Mouse (Mus musculus): ENCODE data around the gene Mpp2. TPM values are rescaled to one million over a fixed set of nuclear protein-coding genes. Genes with fewer than 3 reads are reported as not detected.
A peak's percentile ranks its signal among the peaks of the same experiment; 100 is the strongest.

The Mpp2 gene
- polyA plus RNA-seq, 1 experiment from 2014 or later: 37.6 TPM

- no peak for ATAC-seq
- WGBS: 65% methylated on average over 5 of the region's 5 CpGs
- Histone ChIP-seq H3K36me3 (ENCODE audit: control insufficient read depth, insufficient read depth, low read length) (no peaks in the 10 kb centered on the region), H3K4me3 (ENCODE audit: low read length) (no peak overlapping the region), H3K4me1 (ENCODE audit: control insufficient read depth, insufficient read depth, low read depth, low read length) (peaks cover 6% of the 10 kb centered on the region), H3K9me3 (ENCODE audit: control insufficient read depth, low read length) (no peaks in the 10 kb centered on the region), H3K9ac (ENCODE audit: low read depth, low read length) (no peak overlapping the region), H3K27ac (ENCODE audit: low read depth, low read length) (no peak overlapping the region), H3K4me2 (ENCODE audit: low read length) (no peak overlapping the region), H3K27me3 (replicated peaks; ENCODE audit: control insufficient read depth, insufficient read depth, low read length) (no peaks in the 10 kb centered on the region)
Measured at GRCm38 (mm10) chr11:102035456-102035960, 52.8 kb downstream of the Mpp2 start.

GRCm38 (mm10) chr11:102034887-102035286 is 53.4 kb downstream of the Mpp2 start:
- Histone ChIP-seq H3K36me3 (ENCODE audit: control insufficient read depth, insufficient read depth, low read length) (no peaks in the 10 kb centered on the region), H3K27me3 (replicated peaks; ENCODE audit: control insufficient read depth, insufficient read depth, low read length) (no peaks in the 10 kb centered on the region), H3K4me3 (ENCODE audit: low read length) (no peak overlapping the region), H3K9ac (ENCODE audit: low read depth, low read length) (peak overlapping the region; percentile 27; the same call in 1 of the 2 replicates), H3K9me3 (ENCODE audit: control insufficient read depth, low read length) (no peaks in the 10 kb centered on the region), H3K4me2 (ENCODE audit: low read length) (no peak overlapping the region), H3K27ac (ENCODE audit: low read depth, low read length) (0 out of 2 replicates have a peak overlapping the region, but pooled peaks have one; percentile 17), H3K4me1 (ENCODE audit: control insufficient read depth, insufficient read depth, low read depth, low read length) (peaks cover 6% of the 10 kb centered on the region)
- WGBS: 48% methylated on average over 8 of the region's 8 CpGs
- peak; percentile 61; the same call in 1 of the 2 replicates for ATAC-seq

GRCm38 (mm10) chr11:102033055-102033591 is 55.2 kb downstream of the Mpp2 start:
- Histone ChIP-seq H3K9me3 (ENCODE audit: control insufficient read depth, low read length) (no peaks in the 10 kb centered on the region), H3K27me3 (replicated peaks; ENCODE audit: control insufficient read depth, insufficient read depth, low read length) (no peaks in the 10 kb centered on the region), H3K4me1 (ENCODE audit: control insufficient read depth, insufficient read depth, low read depth, low read length) (peaks cover 6% of the 10 kb centered on the region), H3K4me3 (ENCODE audit: low read length) (no peak overlapping the region), H3K27ac (ENCODE audit: low read depth, low read length) (no peak overlapping the region), H3K4me2 (ENCODE audit: low read length) (no peak overlapping the region), H3K9ac (ENCODE audit: low read depth, low read length) (no peak overlapping the region), H3K36me3 (ENCODE audit: control insufficient read depth, insufficient read depth, low read length) (no peaks in the 10 kb centered on the region)
- WGBS: 92% methylated on average over 12 of the region's 12 CpGs
- no peak for ATAC-seq

- Histone ChIP-seq H3K4me2 (ENCODE audit: low read length) (no peak overlapping the region), H3K27ac (ENCODE audit: low read depth, low read length) (no peak overlapping the region), H3K36me3 (ENCODE audit: control insufficient read depth, insufficient read depth, low read length) (no peaks in the 10 kb centered on the region), H3K4me3 (ENCODE audit: low read length) (no peak overlapping the region), H3K27me3 (replicated peaks; ENCODE audit: control insufficient read depth, insufficient read depth, low read length) (no peaks in the 10 kb centered on the region), H3K9me3 (ENCODE audit: control insufficient read depth, low read length) (no peaks in the 10 kb centered on the region), H3K4me1 (ENCODE audit: control insufficient read depth, insufficient read depth, low read depth, low read length) (peaks cover 13% of the 10 kb centered on the region), H3K9ac (ENCODE audit: low read depth, low read length) (no peak overlapping the region)
- ATAC-seq: no peak
- 63% methylated on average over 7 of the region's 7 CpGs for WGBS
Measured at GRCm38 (mm10) chr11:102031149-102031548, 57.2 kb downstream of the Mpp2 start.

GRCm38 (mm10) chr11:102029966-102030365 is 58.3 kb downstream of the Mpp2 start:
- ATAC-seq: no peak
- Histone ChIP-seq H3K9me3 (ENCODE audit: control insufficient read depth, low read length) (no peaks in the 10 kb centered on the region), H3K27me3 (replicated peaks; ENCODE audit: control insufficient read depth, insufficient read depth, low read length) (no peaks in the 10 kb centered on the region), H3K4me2 (ENCODE audit: low read length) (no peak overlapping the region), H3K4me3 (ENCODE audit: low read length) (no peak overlapping the region), H3K36me3 (ENCODE audit: control insufficient read depth, insufficient read depth, low read length) (no peaks in the 10 kb centered on the region), H3K27ac (ENCODE audit: low read depth, low read length) (no peak overlapping the region), H3K4me1 (ENCODE audit: control insufficient read depth, insufficient read depth, low read depth, low read length) (peaks cover 22% of the 10 kb centered on the region), H3K9ac (ENCODE audit: low read depth, low read length) (no peak overlapping the region)
- WGBS: 27% methylated on average over 7 of the region's 7 CpGs

- Histone ChIP-seq H3K9me3 (ENCODE audit: control insufficient read depth, low read length) (no peaks in the 10 kb centered on the region), H3K4me2 (ENCODE audit: low read length) (no peak overlapping the region), H3K36me3 (ENCODE audit: control insufficient read depth, insufficient read depth, low read length) (no peaks in the 10 kb centered on the region), H3K27me3 (replicated peaks; ENCODE audit: control insufficient read depth, insufficient read depth, low read length) (no peaks in the 10 kb centered on the region), H3K9ac (ENCODE audit: low read depth, low read length) (no peak overlapping the region), H3K4me3 (ENCODE audit: low read length) (no peak overlapping the region), H3K4me1 (ENCODE audit: control insufficient read depth, insufficient read depth, low read depth, low read length) (peaks cover 26% of the 10 kb centered on the region), H3K27ac (ENCODE audit: low read depth, low read length) (no peak overlapping the region)
- no peak for ATAC-seq
- WGBS: 79% methylated on average over 4 of the region's 4 CpGs
Measured at GRCm38 (mm10) chr11:102029304-102029703, 59.0 kb downstream of the Mpp2 start.

GRCm38 (mm10) chr11:102028087-102028816 is 60.1 kb downstream of the Mpp2 start, which contains the start of gene Mpp3:
TSS of gene Mpp3 (minus strand) at chr11:102028461.
- ATAC-seq: no peak
- Histone ChIP-seq H3K4me1 (ENCODE audit: control insufficient read depth, insufficient read depth, low read depth, low read length) (peaks cover 27% of the 10 kb centered on the region), H3K4me3 (ENCODE audit: low read length) (peak within 1 kb of the TSS; percentile 56), H3K9me3 (ENCODE audit: control insufficient read depth, low read length) (no peaks in the 10 kb centered on the region), H3K27me3 (replicated peaks; ENCODE audit: control insufficient read depth, insufficient read depth, low read length) (no peaks in the 10 kb centered on the region), H3K27ac (ENCODE audit: low read depth, low read length) (peak within 1 kb of the TSS; percentile 85), H3K4me2 (ENCODE audit: low read length) (peak within 1 kb of the TSS; percentile 76), H3K36me3 (ENCODE audit: control insufficient read depth, insufficient read depth, low read length) (no peaks in the 10 kb centered on the region), H3K9ac (ENCODE audit: low read depth, low read length) (peak within 1 kb of the TSS; percentile 72)
- WGBS: 55% methylated on average over 6 of the region's 6 CpGs

GRCm38 (mm10) chr11:102027361-102028017 is 60.8 kb downstream of the Mpp2 start:
- no peaks in the 10 kb centered on the region for H3K9me3 ChIP-seq (ENCODE audit: control insufficient read depth, low read length)
- H3K36me3 ChIP-seq (ENCODE audit: control insufficient read depth, insufficient read depth, low read length): no peaks in the 10 kb centered on the region
- peaks cover 27% of the 10 kb centered on the region for H3K4me1 ChIP-seq (ENCODE audit: control insufficient read depth, insufficient read depth, low read depth, low read length)
- peak overlapping the region; percentile 76 for H3K4me2 ChIP-seq (ENCODE audit: low read length)
- 2% methylated on average over 12 of the region's 12 CpGs for WGBS
- peak overlapping the region; percentile 72 for H3K9ac ChIP-seq (ENCODE audit: low read depth, low read length)
- peak overlapping the region; percentile 85 for H3K27ac ChIP-seq (ENCODE audit: low read depth, low read length)
- peak; percentile 41 for ATAC-seq
- H3K4me3 ChIP-seq (ENCODE audit: low read length): peak overlapping the region; percentile 56
- H3K27me3 ChIP-seq (replicated peaks; ENCODE audit: control insufficient read depth, insufficient read depth, low read length): no peaks in the 10 kb centered on the region

Measured in hindbrain, embryonic 16.5 days (tissue).